Mouse (Mus musculus): ENCODE results near the gene Tbce. TPM values are rescaled to one million over a fixed set of nuclear protein-coding genes. Genes with fewer than 3 reads are reported as not detected.

Gene Tbce
- polyA plus RNA-seq, 3 experiments from 2014 or later: 72.6 to 120 (median 76.2) TPM

- no peak for ATAC-seq
Measured at GRCm38 (mm10) chr13:13965388-13965964, 74.0 kb downstream of the Tbce start.

GRCm38 (mm10) chr13:13961046-13961445, 78.4 kb downstream of the Tbce start:
- no peak for ATAC-seq

- ATAC-seq: no peak
Measured at GRCm38 (mm10) chr13:13960211-13960610, 79.2 kb downstream of the Tbce start.

- ATAC-seq: no peak
Measured at GRCm38 (mm10) chr13:13956686-13957085, 82.8 kb downstream of the Tbce start.

DNA sequence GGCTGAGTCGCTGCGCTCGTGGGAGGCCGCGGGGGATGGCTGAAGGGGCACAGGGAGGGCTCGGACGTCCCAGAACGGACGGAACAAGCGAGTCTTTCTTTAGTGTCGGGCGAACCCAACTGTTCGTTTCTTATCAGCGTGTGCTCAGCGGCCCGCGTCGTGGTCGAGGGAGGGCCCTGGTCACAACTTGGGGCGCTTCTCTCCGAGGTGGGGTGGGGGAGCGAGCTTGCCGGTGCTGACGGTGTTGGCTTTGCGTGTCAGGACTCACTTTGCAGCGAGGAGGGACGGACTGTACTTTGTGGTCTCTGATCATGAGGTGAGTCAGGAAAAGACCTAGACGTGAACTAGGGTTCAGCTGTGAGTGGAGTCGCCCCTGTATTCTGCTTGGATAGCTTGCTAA, 84.5 kb downstream of the Tbce start:
- peak; percentile 3 for ATAC-seq

- ATAC-seq: peak; percentile 95
Measured at GRCm38 (mm10) chr13:13953874-13954832, 85.3 kb downstream of the Tbce start, which contains the start of gene B3galnt2. Gene B3galnt2 (plus strand): TSS chr13:13954469.

Other genes starting within 250 kb of the Tbce start
- gene B3galnt2, start 85.2 kb downstream of the Tbce start, polyA plus RNA-seq (2017; shearing (Covaris generic)): 10 to 100 TPM in 2 of 3 experiments, 1 to 10 TPM in 1; 8.9 to 12.7 (median 11.7) TPM
- 10 to 100 TPM; 49.5 to 68.7 (median 53.9) TPM for gene Arid4b, start 23.6 kb upstream of the Tbce start, polyA plus RNA-seq (2017; shearing (Covaris generic))
- gene Ggps1, start 23.9 kb upstream of the Tbce start, polyA plus RNA-seq (2017; shearing (Covaris generic)): 100 to 1,000 TPM in 1 of 3 experiments, 10 to 100 TPM in 2; 88.4 to 108 (median 91.0) TPM

Measured in inflammation-experienced regulatory T-cells, adult 6 months (primary cell).